8 mouse cellular contexts compared by ENCODE assay signal in genomic region chr2:150310952-150311884, GRCm38 (mm10). TPM values are rescaled to one million over a fixed set of nuclear protein-coding genes. Genes with fewer than 3 reads are reported as not detected.
DNase-seq lines count a peak whose midpoint lies in the region; ATAC-seq lines count a peak whose summit lies in the region.
"Not testable (repeated sequence)": the region's sequence is repeated elsewhere in the genome, so short reads cannot be mapped to it uniquely, and the experiment has no call there.

No protein-coding gene starts in this region.

- peak; percentile 96 for ATAC-seq in erythroblast, adult 5-6 weeks (replicated peaks; ENCODE audit: low FRiP score, poor library complexity, severe bottlenecking)
- peak; percentile 100 for ATAC-seq in kidney, embryonic 15.5 days (replicated peaks; ENCODE audit: low FRiP score)
- ATAC-seq in monocyte, adult 5-6 weeks (replicated peaks; ENCODE audit: insufficient number of reproducible peaks, low FRiP score, low TSS enrichment, poor library complexity, severe bottlenecking): peak; percentile 84

- H3K27me3 ChIP-seq in heart, embryonic 10.5 days (ENCODE audit: insufficient read depth, poor library complexity, severe bottlenecking); kidney, embryonic 15.5 days: not testable (repeated sequence)

- peak overlapping the region; percentile 63 for H3K4me3 ChIP-seq in heart, embryonic 10.5 days
- H3K4me3 ChIP-seq in kidney, embryonic 15.5 days (replicated peaks): peak overlapping the region; percentile 61

- H3K27ac ChIP-seq in heart, embryonic 10.5 days: peak overlapping the region; percentile 86
- peak overlapping the region; percentile 89 for H3K27ac ChIP-seq in kidney, embryonic 15.5 days

- peak overlapping the region; percentile 59 for H3K9ac ChIP-seq in kidney, embryonic 15.5 days

- DNase-seq in B cell, adult 2 months: peak; percentile 68 to 73
- DNase-seq in brain, adult 2 months (ENCODE audit: low read depth, low spot score): peak; percentile 93
- peak; percentile 96 for DNase-seq in heart, embryonic 10.5 days (ENCODE audit: low spot score)
- DNase-seq in liver: peak; percentile 86
- peak; percentile 78 to 84 for DNase-seq in spleen, postnatal 4 days (ENCODE audit: low spot score in 2 of 2)

- H3K9me3 ChIP-seq in heart, embryonic 10.5 days; kidney, embryonic 15.5 days (replicated peaks): not testable (repeated sequence)

- H3K4me2 ChIP-seq in kidney, embryonic 15.5 days: peak overlapping the region; percentile 69

- H3K4me1 ChIP-seq in heart, embryonic 10.5 days; kidney, embryonic 15.5 days: not testable (repeated sequence)

- H3K36me3 ChIP-seq in heart, embryonic 10.5 days: peaks cover 15% of the 10 kb centered on the region
- H3K36me3 ChIP-seq in kidney, embryonic 15.5 days: peaks cover 20% of the 10 kb centered on the region

- 10% methylated on average over 19 of the region's 19 CpGs for WGBS in heart, embryonic 10.5 days
- WGBS in kidney, embryonic 15.5 days: 10% methylated on average over 19 of the region's 19 CpGs

RNA-seq across cellular contexts. Expression of gene Gm10130, which starts 12.3 kb away (rescaled TPM):
- total RNA-seq in erythroblast, adult 5-6 weeks (2015; ENCODE audit: low replicate concordance): not detected in 2 replicates
- total RNA-seq in erythroblast, adult 5-6 weeks (2017; ENCODE audit: low replicate concordance): 12.0 TPM in 1 of 2 replicates, not detected in the other
- 1.9 and 2.7 TPM in 2 replicates for polyA plus RNA-seq in heart, embryonic 10.5 days (2016; fragmentation: Nextera tagmentation; extraction: Ambion mirVana)
- polyA plus RNA-seq in kidney, embryonic 15.5 days (2015; fragmentation: Nextera tagmentation; extraction: Ambion mirVana): 2.1 and 4.2 TPM in 2 replicates
- 47.4 to 84.0 TPM (median 51.7 TPM) in 3 replicates for total RNA-seq in monocyte, adult 5-6 weeks (2017)

RNA-seq across cellular contexts. Expression of gene 3300002I08Rik, which starts 51.3 kb away (rescaled TPM):
- not detected in 2 replicates for total RNA-seq in erythroblast, adult 5-6 weeks (2015; ENCODE audit: low replicate concordance)
- total RNA-seq in erythroblast, adult 5-6 weeks (2017; ENCODE audit: low replicate concordance): not detected in 2 replicates
- 4.9 and 6.7 TPM in 2 replicates for polyA plus RNA-seq in heart, embryonic 10.5 days (2016; fragmentation: Nextera tagmentation; extraction: Ambion mirVana)
- 8.7 and 9.1 TPM in 2 replicates for polyA plus RNA-seq in kidney, embryonic 15.5 days (2015; fragmentation: Nextera tagmentation; extraction: Ambion mirVana)
- total RNA-seq in monocyte, adult 5-6 weeks (2017): 9.1 to 22.8 TPM (median 20.7 TPM) in 3 replicates

RNA-seq across cellular contexts. Expression of gene Gm14124, which starts 53.9 kb away (rescaled TPM):
- total RNA-seq in erythroblast, adult 5-6 weeks (2015; ENCODE audit: low replicate concordance): not detected in 2 replicates
- not detected in 2 replicates for total RNA-seq in erythroblast, adult 5-6 weeks (2017; ENCODE audit: low replicate concordance)
- not detected in 2 replicates for polyA plus RNA-seq in heart, embryonic 10.5 days (2016; fragmentation: Nextera tagmentation; extraction: Ambion mirVana)
- not detected in 2 replicates for polyA plus RNA-seq in kidney, embryonic 15.5 days (2015; fragmentation: Nextera tagmentation; extraction: Ambion mirVana)
- total RNA-seq in monocyte, adult 5-6 weeks (2017): 0.43 to 1.2 TPM (median 0.48 TPM) in 3 replicates

RNA-seq across cellular contexts. Expression of gene Gm21994, which starts 55.8 kb away (rescaled TPM):
- 2.1 TPM in 1 of 2 replicates, not detected in the other for total RNA-seq in erythroblast, adult 5-6 weeks (2015; ENCODE audit: low replicate concordance)
- total RNA-seq in erythroblast, adult 5-6 weeks (2017; ENCODE audit: low replicate concordance): 0.98 and 5.1 TPM in 2 replicates
- polyA plus RNA-seq in heart, embryonic 10.5 days (2016; fragmentation: Nextera tagmentation; extraction: Ambion mirVana): 4.0 and 4.8 TPM in 2 replicates
- 6.9 and 7.2 TPM in 2 replicates for polyA plus RNA-seq in kidney, embryonic 15.5 days (2015; fragmentation: Nextera tagmentation; extraction: Ambion mirVana)
- 37.0 to 57.8 TPM (median 40.0 TPM) in 3 replicates for total RNA-seq in monocyte, adult 5-6 weeks (2017)

Comparison
In these comparisons a context has a peak if more than half of its experiments do, and no peak if none do; other contexts are left out.
1. Peak in every context shown above with its lines: DNase-seq, ATAC-seq, H3K4me3 ChIP-seq and H3K27ac ChIP-seq.
2. RNA of gene 3300002I08Rik, which starts 51.3 kb away (total RNA-seq): 9.1 to 22.8 TPM in monocyte, adult 5-6 weeks; not detected in erythroblast, adult 5-6 weeks; every median in the first group is over 10 times any median in the second.